Mouse (Mus musculus) forebrain, postnatal 0 days (tissue): Measurements from ENCODE around the gene Tmprss13. TPM values are rescaled to one million over a fixed set of nuclear protein-coding genes. Genes with fewer than 3 reads are reported as not detected.

Experiments used
- ATAC-seq: fragments of 200-750 bp; cut with Nextera tagmentation; 2 replicates; pipeline ENCODE4 v1.8.0; 2017; ENCODE audit warnings: mild to moderate bottlenecking, moderate library complexity
- DNase-seq: peaks from one replicate; pipeline ENCODE4 v3.0.0-alpha.2; 2015
- H3K27ac ChIP-seq: fragments of 300-500 bp; sonication (generic); 2 replicates; pipeline ENCODE4 v1.5.1; 2014; ENCODE audit warnings: low read depth, mild to moderate bottlenecking, antibody characterized with exemption, low read length, moderate library complexity, mixed read lengths
- H3K27me3 ChIP-seq: fragments of 300-500 bp; sonication (generic); 2 replicates; pipeline ENCODE4 v1.6.1; 2014; ENCODE audit warnings: mild to moderate bottlenecking, low read length, mixed read lengths; ENCODE audit not compliant: insufficient read depth
- H3K36me3 ChIP-seq: fragments of 300-500 bp; sonication (generic); 2 replicates; pipeline ENCODE4 v1.6.1; 2014; ENCODE audit warnings: mild to moderate bottlenecking, moderate library complexity; ENCODE audit not compliant: insufficient read depth
- H3K4me1 ChIP-seq: fragments of 300-500 bp; sonication (generic); 2 replicates; pipeline ENCODE4 v1.6.1; 2014; ENCODE audit warnings: antibody characterized with exemption; ENCODE audit not compliant: insufficient read depth
- H3K4me2 ChIP-seq: fragments of 300-500 bp; sonication (generic); 2 replicates; pipeline ENCODE4 v1.6.1; 2014; ENCODE audit warnings: low read depth, mild to moderate bottlenecking, moderate library complexity
- H3K4me3 ChIP-seq: fragments of 300-500 bp; sonication (generic); 2 replicates; pipeline ENCODE4 v1.5.1; 2014; ENCODE audit warnings: low read depth, low read length, mixed read lengths
- H3K9ac ChIP-seq: fragments of 300-500 bp; sonication (generic); 2 replicates; pipeline ENCODE4 v1.6.1; 2014; ENCODE audit warnings: mild to moderate bottlenecking
- H3K9me3 ChIP-seq: fragments of 300-500 bp; sonication (generic); 2 replicates; pipeline ENCODE4 v1.6.1; 2016; ENCODE audit warnings: low read length
- CTCF ChIP-seq: sonication (generic); IDR thresholded peaks from 2 replicates; pipeline ENCODE4 v1.5.1; 2016; ENCODE audit warnings: antibody characterized with exemption, control low read depth, low read depth
- WGBS: fragments of 180-500 bp; shearing (Covaris S2); extraction: QIAGEN DNeasy Blood & Tissue Kit; methylation state at CpG from one replicate; pipeline ENCODE4 v1.1.7; 2014; 5-methylcytosine and 5-hydroxymethylcytosine counted together
- polyA plus RNA-seq: library from polyadenylated mRNA; unstranded; fragments of >200 nt; fragmentation: Nextera tagmentation; extraction: Ambion mirVana; gene quantifications from 2 replicates; pipeline ENCODE4 v1.2.1, GENCODE M21; 2015
- total RNA-seq: library from RNA; depleted of rRNA; stranded (reverse); fragments of >200 nt; gene quantifications from 2 replicates; pipeline ENCODE4 v1.2.3, GENCODE M21; 2014

Gene Tmprss13
- total and polyA plus RNA-seq, 2 experiments from 2014 or later = 0.05 TPM; not detected in 1

DNA sequence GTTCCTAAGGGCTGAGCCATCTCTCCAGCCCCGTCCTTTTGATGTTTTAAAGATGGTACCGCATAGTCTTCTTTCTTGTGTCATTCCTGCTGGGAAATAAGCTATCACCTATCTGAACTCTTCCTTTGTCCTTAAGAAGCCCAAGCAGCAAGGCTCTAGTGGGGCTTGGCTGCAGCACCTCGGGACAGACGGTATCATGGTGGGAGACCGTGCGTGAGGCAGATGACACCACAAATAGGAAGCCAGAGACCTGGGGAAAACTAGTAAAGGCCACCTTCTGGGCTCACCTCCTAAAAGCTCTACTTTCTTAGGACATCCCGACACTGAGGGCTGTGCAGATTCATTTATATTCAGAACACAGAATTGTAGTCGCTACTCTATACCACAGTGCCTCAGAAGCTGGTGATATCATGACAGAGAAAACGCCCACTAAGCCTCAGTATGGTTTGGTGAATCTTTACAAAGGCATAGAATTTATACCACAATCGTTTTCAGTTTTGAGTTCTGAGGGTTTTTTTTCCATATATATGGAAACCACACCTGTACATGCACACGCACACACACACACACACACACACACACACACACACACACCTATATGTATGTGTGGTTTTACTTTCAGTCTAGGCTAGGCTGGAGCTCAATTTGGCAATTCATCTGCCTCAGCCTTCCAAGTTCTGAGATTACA, 27.3 kb upstream of the Tmprss13 start:
- 75% methylated on average over 11 of the region's 11 CpGs for WGBS
- no peak for TF ChIP-seq CTCF
- Histone ChIP-seq H3K4me3 (no peak overlapping the region), H3K9me3 (no peaks in the 10 kb centered on the region), H3K4me1 (no peaks in the 10 kb centered on the region), H3K36me3 (no peaks in the 10 kb centered on the region), H3K27me3 (no peaks in the 10 kb centered on the region), H3K9ac (no peak overlapping the region), H3K4me2 (no peak overlapping the region), H3K27ac (no peak overlapping the region)
- DNase-seq (no peak), ATAC-seq (no peak)

DNA sequence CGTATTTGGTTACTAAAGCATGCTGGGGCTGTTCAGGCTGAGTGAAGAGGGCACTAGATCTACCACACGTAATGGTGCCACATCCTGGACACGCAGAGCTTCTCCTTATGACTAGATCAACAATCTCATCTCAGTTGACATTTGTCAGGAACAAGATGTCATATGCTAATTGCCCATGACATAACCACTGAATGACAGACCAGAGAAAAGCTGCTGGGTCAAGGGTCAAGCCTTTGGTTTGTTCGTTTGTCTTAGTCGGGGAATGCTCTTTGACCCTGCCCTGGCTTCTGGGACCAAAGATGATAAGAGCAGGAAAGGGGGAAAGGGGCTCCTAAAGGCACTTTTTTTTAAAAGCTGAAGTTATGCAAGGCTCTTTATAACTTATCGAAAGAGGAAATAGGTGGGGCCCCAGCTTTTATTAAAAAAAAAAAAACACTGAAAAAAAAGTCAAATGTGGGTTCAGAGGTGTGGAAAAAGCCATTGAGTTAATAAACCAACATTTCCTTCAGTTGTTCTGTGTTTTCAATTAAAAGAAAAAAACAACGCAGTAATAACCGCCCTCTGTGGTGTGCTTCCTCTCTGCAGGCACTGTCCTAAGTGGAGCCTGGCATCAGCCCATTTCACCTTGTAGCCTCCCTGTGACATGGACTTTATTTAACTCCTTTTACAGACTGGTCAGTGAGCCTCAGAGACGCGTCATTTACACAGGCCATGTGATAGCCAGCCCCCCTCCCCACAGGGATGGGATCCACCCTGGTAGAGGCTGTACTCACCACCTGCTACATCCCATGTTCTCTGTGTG, 24.5 kb upstream of the Tmprss13 start:
- TF ChIP-seq CTCF = no peak
- Histone ChIP-seq H3K27me3 (no peaks in the 10 kb centered on the region), H3K4me1 (no peaks in the 10 kb centered on the region), H3K4me2 (no peak overlapping the region), H3K4me3 (no peak overlapping the region), H3K27ac (no peak overlapping the region), H3K9me3 (no peaks in the 10 kb centered on the region), H3K36me3 (no peaks in the 10 kb centered on the region), H3K9ac (no peak overlapping the region)
- DNase-seq (no peak), ATAC-seq (no peak)
- WGBS = 70% methylated on average over 10 of the region's 10 CpGs

DNA sequence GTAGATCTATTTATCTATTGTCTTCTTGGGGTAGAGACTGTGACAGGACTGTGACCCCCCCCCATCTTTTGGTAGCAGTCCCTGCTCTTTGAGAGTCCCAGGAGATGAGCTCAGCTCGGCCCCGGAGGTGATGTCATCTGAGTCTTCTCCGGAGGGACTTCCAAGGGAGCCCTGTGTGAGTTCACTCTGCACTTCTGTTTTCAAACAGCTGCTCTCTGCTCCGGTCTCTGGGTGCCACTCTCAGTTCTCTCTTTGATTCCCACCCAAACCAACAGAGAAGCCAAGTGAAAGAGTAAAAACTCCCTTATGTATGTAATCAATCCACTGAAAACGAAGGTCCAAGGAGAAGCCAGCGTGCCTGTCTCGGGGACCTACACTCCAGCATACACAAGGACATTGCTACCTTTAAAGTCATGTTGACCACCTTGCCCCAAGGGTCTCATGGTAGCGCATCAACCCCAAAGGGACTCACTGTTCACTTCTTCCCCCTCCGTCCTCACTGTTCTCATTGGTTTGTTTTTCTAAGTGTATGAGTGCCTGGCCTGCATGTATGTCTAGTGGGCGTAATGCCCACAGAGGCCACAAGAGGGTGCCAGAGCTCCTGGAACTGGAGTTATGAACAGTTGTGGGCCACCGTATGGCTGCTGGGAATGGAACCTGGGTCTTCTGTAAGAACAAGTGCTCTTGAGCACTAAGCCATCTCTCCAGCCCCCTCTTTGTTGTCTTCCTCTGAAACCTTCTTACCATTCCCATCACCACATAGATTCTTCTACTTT, 19.5 kb upstream of the Tmprss13 start:
- no peak overlapping the region for H3K4me3 ChIP-seq
- no peaks in the 10 kb centered on the region for H3K9me3 ChIP-seq
- no peak overlapping the region for H3K4me2 ChIP-seq
- TF ChIP-seq CTCF = peak; percentile 70
- H3K27me3 ChIP-seq = no peaks in the 10 kb centered on the region
- no peaks in the 10 kb centered on the region for H3K4me1 ChIP-seq
- H3K36me3 ChIP-seq = no peaks in the 10 kb centered on the region
- DNase-seq (peak; percentile 33), ATAC-seq (no peak)
- H3K9ac ChIP-seq = no peak overlapping the region
- 85% methylated on average over 11 of the region's 11 CpGs for WGBS
- H3K27ac ChIP-seq = no peak overlapping the region

DNA sequence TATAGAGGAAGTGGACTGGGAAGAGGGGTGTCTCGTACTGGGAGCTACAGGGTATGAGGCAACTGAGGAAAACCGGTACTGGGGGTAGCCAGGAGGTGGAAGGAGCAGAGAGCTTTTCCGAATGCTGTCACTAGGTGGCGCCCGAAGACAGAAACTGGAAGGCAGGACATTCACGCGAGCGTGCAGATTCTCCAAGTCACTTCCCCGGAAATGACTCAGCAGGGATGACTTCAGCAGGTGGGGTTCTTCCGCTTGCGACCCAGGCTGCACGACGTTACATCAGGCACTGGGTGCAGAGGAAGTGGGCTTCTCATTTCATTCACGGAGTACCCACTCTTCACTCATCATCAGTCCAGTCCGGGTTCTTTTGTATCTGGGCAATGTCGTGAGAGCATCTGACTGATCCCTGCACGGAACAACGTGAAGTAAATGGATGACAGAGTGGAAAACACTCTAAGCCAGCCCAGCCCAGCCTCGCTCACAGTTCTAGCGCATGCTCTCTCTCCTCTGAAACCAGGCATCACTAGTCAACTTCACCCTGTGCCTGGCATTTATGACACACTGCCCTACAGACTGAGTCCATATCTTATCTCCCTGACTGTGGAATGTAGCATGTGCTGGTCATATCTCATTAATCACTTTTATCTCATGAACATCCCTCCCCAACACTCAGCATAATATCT, 18.3 kb upstream of the Tmprss13 start:
- Histone ChIP-seq H3K4me3 (peak overlapping the region; percentile 13), H3K9me3 (no peaks in the 10 kb centered on the region), H3K27me3 (no peaks in the 10 kb centered on the region), H3K36me3 (no peaks in the 10 kb centered on the region), H3K27ac (peak overlapping the region; percentile 65), H3K4me1 (no peaks in the 10 kb centered on the region), H3K9ac (peak overlapping the region; percentile 44; the same call in 1 of the 2 replicates), H3K4me2 (peak overlapping the region; percentile 44)
- ATAC-seq (peak; percentile 99), DNase-seq (peak; percentile 96)
- WGBS = 13% methylated on average over 20 of the region's 20 CpGs
- peak; percentile 94 for TF ChIP-seq CTCF

DNA sequence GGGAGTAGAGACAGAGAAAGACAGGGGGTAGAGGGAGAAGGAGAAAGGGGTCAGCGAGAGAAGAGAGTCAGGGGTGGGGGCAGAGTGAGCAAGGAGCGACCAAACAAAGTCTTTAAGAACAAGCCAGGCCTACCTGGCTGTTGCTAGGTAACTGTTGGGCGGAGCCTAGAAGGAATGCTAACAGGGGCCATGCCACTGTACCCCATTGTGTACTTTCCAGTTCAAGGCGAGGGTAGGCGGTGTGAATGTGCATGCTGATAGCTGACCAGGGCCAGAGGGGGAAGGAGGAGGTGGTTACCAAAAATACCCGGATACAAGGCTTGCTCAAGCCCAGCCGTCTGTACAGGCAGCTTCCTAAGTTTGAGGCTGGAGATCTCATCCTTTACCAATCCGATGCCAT, 17.1 kb upstream of the Tmprss13 start:
- Histone ChIP-seq H3K36me3 (no peaks in the 10 kb centered on the region), H3K27ac (no peak overlapping the region), H3K9me3 (no peaks in the 10 kb centered on the region), H3K9ac (no peak overlapping the region), H3K4me2 (no peak overlapping the region), H3K4me3 (no peak overlapping the region), H3K27me3 (no peaks in the 10 kb centered on the region), H3K4me1 (no peaks in the 10 kb centered on the region)
- no peak for ATAC-seq
- TF ChIP-seq CTCF = no peak
- DNase-seq = no peak
- 91% methylated on average over 8 of the region's 8 CpGs for WGBS

DNA sequence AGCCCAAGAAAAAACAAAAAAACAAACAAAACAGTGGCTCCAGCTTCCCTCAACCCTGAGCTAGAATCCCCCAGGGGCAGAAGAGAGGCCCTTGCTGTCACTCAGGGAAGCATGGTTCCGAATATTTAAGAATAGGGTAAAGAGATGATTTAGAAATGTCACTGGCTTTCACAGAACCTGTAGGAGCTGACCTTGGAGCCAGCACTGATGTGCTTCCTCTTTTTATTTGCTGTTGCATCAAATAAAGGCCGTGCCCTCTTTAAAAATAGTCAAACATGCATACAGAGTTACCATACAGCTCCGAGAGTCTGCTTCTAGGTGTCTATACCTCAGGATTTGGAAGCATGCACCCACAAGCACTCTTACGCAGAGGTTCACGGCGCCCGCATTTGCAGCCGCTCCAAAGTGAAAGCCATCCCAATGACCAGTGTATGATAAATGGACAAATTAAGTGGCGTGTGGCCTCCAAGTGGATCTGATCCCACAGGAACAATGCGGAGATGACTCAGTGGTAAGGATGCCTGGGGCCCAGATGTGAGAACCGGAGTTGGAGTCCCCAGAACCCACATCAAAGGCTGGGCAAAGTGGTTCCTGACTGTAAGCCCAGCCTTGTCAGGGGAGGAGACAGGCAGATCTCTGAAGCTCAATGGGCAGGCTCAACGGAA, 12.0 kb upstream of the Tmprss13 start:
- Histone ChIP-seq H3K27ac (no peak overlapping the region), H3K36me3 (no peaks in the 10 kb centered on the region), H3K4me1 (no peaks in the 10 kb centered on the region), H3K4me2 (no peak overlapping the region), H3K9me3 (no peaks in the 10 kb centered on the region), H3K27me3 (no peaks in the 10 kb centered on the region), H3K9ac (no peak overlapping the region), H3K4me3 (no peak overlapping the region)
- 88% methylated on average over 12 of the region's 12 CpGs for WGBS
- ATAC-seq = no peak
- TF ChIP-seq CTCF = no peak
- DNase-seq = no peak
